27 mouse cellular contexts compared by ENCODE assay signal in genomic region chr1:156914942-156915341, GRCm38 (mm10).
"Had no signal": no experiment of that assay in that cellular context is flagged by ENCODE, and none has a peak within 500 bp of the region (broad histone marks: within the 10 kb centered on the region; RNA-seq: fewer than 3 reads in every experiment).

No protein-coding gene starts in this region.

- H3K9ac ChIP-seq: embryonic facial prominence, embryonic 12.5 days; embryonic facial prominence, embryonic 13.5 days; embryonic facial prominence, embryonic 15.5 days; forebrain, embryonic 12.5 days; forebrain, embryonic 13.5 days; forebrain, embryonic 15.5 days; forebrain, postnatal 0 days had no signal

- H3K27me3 ChIP-seq: embryonic facial prominence, embryonic 12.5 days; embryonic facial prominence, embryonic 13.5 days; embryonic facial prominence, embryonic 15.5 days; forebrain, embryonic 12.5 days; forebrain, embryonic 13.5 days; forebrain, embryonic 15.5 days had no signal

- DNase-seq: cerebellum, adult 8-10 months; cerebellum, adult 9-10 months; cerebellum, adult 9-11 months; cerebellum, postnatal 10 days; cerebellum, postnatal 14 days; cerebellum, postnatal 25 days; cerebellum, postnatal 36 days; embryo, embryonic 11 days; forebrain, postnatal 0 days; gastrocnemius, adult 2 months; gastrocnemius, postnatal 10 days; gastrocnemius, postnatal 14 days; gastrocnemius, postnatal 25 days; gastrocnemius, postnatal 36 days; heart, adult 11 months; heart, adult 18-20 months; heart, adult 2 months had no signal

- H3K4me1 ChIP-seq: forebrain, embryonic 13.5 days had no signal

- ATAC-seq: forebrain, embryonic 13.5 days; forebrain, embryonic 14.5 days; forebrain, embryonic 15.5 days; forebrain, embryonic 16.5 days; forebrain, postnatal 0 days had no signal

- H3K9me3 ChIP-seq: embryonic facial prominence, embryonic 12.5 days; embryonic facial prominence, embryonic 13.5 days; embryonic facial prominence, embryonic 15.5 days; forebrain, embryonic 10.5 days; forebrain, embryonic 12.5 days; forebrain, embryonic 13.5 days; forebrain, embryonic 15.5 days had no signal

- H3K27ac ChIP-seq: embryonic facial prominence, embryonic 12.5 days; embryonic facial prominence, embryonic 15.5 days; forebrain, embryonic 10.5 days; forebrain, embryonic 12.5 days; forebrain, embryonic 13.5 days; forebrain, embryonic 15.5 days; gastrocnemius, adult 2 months; heart, adult 2 months had no signal

- H3K36me3 ChIP-seq: embryonic facial prominence, embryonic 12.5 days; embryonic facial prominence, embryonic 13.5 days; embryonic facial prominence, embryonic 15.5 days; forebrain, embryonic 10.5 days; forebrain, embryonic 12.5 days; forebrain, embryonic 15.5 days had no signal

- H3K4me2 ChIP-seq: embryonic facial prominence, embryonic 12.5 days; embryonic facial prominence, embryonic 13.5 days; embryonic facial prominence, embryonic 15.5 days; forebrain, embryonic 12.5 days; forebrain, embryonic 13.5 days; forebrain, embryonic 15.5 days had no signal

- H3K4me3 ChIP-seq: embryonic facial prominence, embryonic 12.5 days; embryonic facial prominence, embryonic 13.5 days; embryonic facial prominence, embryonic 15.5 days; erythroblast, embryonic 14.5 days; forebrain, embryonic 10.5 days; forebrain, embryonic 12.5 days; forebrain, embryonic 13.5 days; forebrain, embryonic 15.5 days; gastrocnemius, adult 2 months; heart, adult 2 months had no signal
